Mouse (Mus musculus): ENCODE data around the gene Klf15.

Klf15 gene

GRCm38 (mm10) chr6:90462181-90462706 lies at the start of gene Klf15:
Klf15 (plus strand) TSS chr6:90462576.
- DNase-seq (ENCODE audit: low spot score), result peak; percentile 77

GRCm38 (mm10) chr6:90422565-90422964 lies 39.8 kb upstream of the Klf15 start:
- peak; percentile 74 for DNase-seq (ENCODE audit: low spot score)

GRCm38 (mm10) chr6:90425361-90425760 lies 37.0 kb upstream of the Klf15 start:
- DNase-seq (ENCODE audit: low spot score), result no peak

GRCm38 (mm10) chr6:90426003-90426402 lies 36.4 kb upstream of the Klf15 start:
- no peak for DNase-seq (ENCODE audit: low spot score)

- DNase-seq (ENCODE audit: low spot score), result peak; percentile 50
These were observed 33.9 kb upstream of the Klf15 start, which contains the start of gene Cfap100 for GRCm38 (mm10) chr6:90428380-90428974. Cfap100 (minus strand) TSS chr6:90428797.

GRCm38 (mm10) chr6:90429911-90430310 lies 32.5 kb upstream of the Klf15 start:
- DNase-seq (ENCODE audit: low spot score), result no peak

- no peak for DNase-seq (ENCODE audit: low spot score)
These were observed 30.9 kb upstream of the Klf15 start for GRCm38 (mm10) chr6:90431487-90431886.

GRCm38 (mm10) chr6:90434687-90435086 lies 27.7 kb upstream of the Klf15 start:
- no peak for DNase-seq (ENCODE audit: low spot score)

- DNase-seq (ENCODE audit: low spot score), result peak; percentile 77
These were observed 27.2 kb upstream of the Klf15 start for GRCm38 (mm10) chr6:90435195-90435618.

- no peak for DNase-seq (ENCODE audit: low spot score)
These were observed 26.0 kb upstream of the Klf15 start for GRCm38 (mm10) chr6:90436192-90436907.

- DNase-seq (ENCODE audit: low spot score), result no peak
These were observed 25.3 kb upstream of the Klf15 start for GRCm38 (mm10) chr6:90437041-90437440.

GRCm38 (mm10) chr6:90446883-90447282 lies 15.5 kb upstream of the Klf15 start:
- no peak for DNase-seq (ENCODE audit: low spot score)

GRCm38 (mm10) chr6:90450179-90450578 lies 12.2 kb upstream of the Klf15 start:
- DNase-seq (ENCODE audit: low spot score), result peak; percentile 86

- DNase-seq (ENCODE audit: low spot score), result no peak
These were observed 11.7 kb upstream of the Klf15 start for GRCm38 (mm10) chr6:90450697-90451096.

- DNase-seq (ENCODE audit: low spot score), result no peak
These were observed 10.9 kb upstream of the Klf15 start for GRCm38 (mm10) chr6:90451512-90451911.

- no peak for DNase-seq (ENCODE audit: low spot score)
These were observed 9.8 kb upstream of the Klf15 start for GRCm38 (mm10) chr6:90452603-90453002.

GRCm38 (mm10) chr6:90453751-90454150 lies 8.6 kb upstream of the Klf15 start:
- no peak for DNase-seq (ENCODE audit: low spot score)

GRCm38 (mm10) chr6:90457421-90457820 lies 5.0 kb upstream of the Klf15 start:
- no peak for DNase-seq (ENCODE audit: low spot score)

- no peak for DNase-seq (ENCODE audit: low spot score)
These were observed 1.2 kb upstream of the Klf15 start for GRCm38 (mm10) chr6:90461181-90461580.

- DNase-seq (ENCODE audit: low spot score), result no peak
These were observed 605 bp upstream of the Klf15 start for GRCm38 (mm10) chr6:90461771-90462170.

- DNase-seq (ENCODE audit: low spot score), result peak; percentile 15
These were observed 458 bp downstream of the Klf15 start for GRCm38 (mm10) chr6:90462841-90463227.

- peak; percentile 70 for DNase-seq (ENCODE audit: low spot score)
These were observed 969 bp downstream of the Klf15 start for GRCm38 (mm10) chr6:90463228-90463862.

- no peak for DNase-seq (ENCODE audit: low spot score)
These were observed 1.6 kb downstream of the Klf15 start for GRCm38 (mm10) chr6:90463890-90464421.

Measured in urinary bladder, postnatal 25 days (tissue).